Mouse (Mus musculus): Measurements from ENCODE around the gene Dnmt3c. TPM values are rescaled to one million over a fixed set of nuclear protein-coding genes. Genes with fewer than 3 reads are reported as not detected.
"Not testable (repeated sequence)": the region's sequence is repeated elsewhere in the genome, so short reads cannot be mapped to it uniquely, and the experiment has no call there.

Dnmt3c gene
- not detected in 2 replicates for polyA plus RNA-seq (2015; fragmentation: Nextera tagmentation; extraction: Ambion mirVana)

DNA sequence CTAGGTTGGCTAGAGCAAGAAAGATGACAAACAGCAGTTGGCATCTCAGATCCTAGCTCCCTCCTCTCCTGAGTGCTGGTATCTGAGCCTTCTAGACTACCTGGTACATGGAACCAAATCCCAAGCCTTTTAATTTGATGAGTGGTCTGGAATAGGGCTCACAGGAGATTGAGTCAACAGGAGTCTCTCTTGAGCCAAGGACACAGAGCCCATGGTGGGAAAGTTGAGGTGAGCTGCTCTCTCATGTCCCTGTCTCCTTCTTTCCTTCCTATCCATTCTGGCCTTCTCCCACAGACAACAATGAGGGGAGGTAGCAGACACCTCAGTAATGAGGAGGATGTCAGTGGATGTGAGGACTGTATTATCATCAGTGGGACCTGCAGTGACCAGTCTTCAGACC lies at the start of gene Dnmt3c:
Gene Dnmt3c, plus strand, starts transcription at position 301 of the 400 bp plus-strand sequence.
- Histone ChIP-seq H3K4me3 (no peak within 1 kb of the TSS), H3K4me1 (replicated peaks) (no peaks in the 10 kb centered on the region), H3K27ac (replicated peaks) (no peak within 1 kb of the TSS), H3K9ac (no peak within 1 kb of the TSS), H3K27me3 (no peaks in the 10 kb centered on the region), H3K4me2 (no peak within 1 kb of the TSS), H3K9me3 (no peaks in the 10 kb centered on the region), H3K36me3 (no peaks in the 10 kb centered on the region)
- ATAC-seq (ENCODE audit: low read depth) = no peak

GRCm38 (mm10) chr2:153648773-153649297 lies 47.6 kb upstream of the Dnmt3c start:
- peak overlapping the region; percentile 74 for H3K4me3 ChIP-seq
- H3K27me3 ChIP-seq = peaks cover 15% of the 10 kb centered on the region
- H3K4me1 ChIP-seq (replicated peaks) = peaks cover 20% of the 10 kb centered on the region
- H3K27ac ChIP-seq (replicated peaks) = peak overlapping the region; percentile 46; the same call in 1 of the 2 replicates
- ATAC-seq (ENCODE audit: low read depth) = peak; percentile 74
- peak overlapping the region; percentile 85 for H3K9ac ChIP-seq
- 23% methylated on average over 14 of the region's 14 CpGs for WGBS
- H3K9me3 ChIP-seq = no peaks in the 10 kb centered on the region
- H3K36me3 ChIP-seq = no peaks in the 10 kb centered on the region
- peak overlapping the region; percentile 94 for H3K4me2 ChIP-seq

- WGBS = under 1% methylated on average over 92 of the region's 93 CpGs
- H3K27ac ChIP-seq (replicated peaks) = peak within 1 kb of the TSS; percentile 46; the same call in 1 of the 2 replicates
- H3K36me3 ChIP-seq = no peaks in the 10 kb centered on the region
- peak within 1 kb of the TSS; percentile 85 for H3K9ac ChIP-seq
- peak within 1 kb of the TSS; percentile 74 for H3K4me3 ChIP-seq
- peak; percentile 89 for ATAC-seq (ENCODE audit: low read depth)
- H3K4me2 ChIP-seq = peak within 1 kb of the TSS; percentile 94
- peaks cover 15% of the 10 kb centered on the region for H3K27me3 ChIP-seq
- H3K9me3 ChIP-seq = no peaks in the 10 kb centered on the region
- H3K4me1 ChIP-seq (replicated peaks) = peaks cover 20% of the 10 kb centered on the region
Observed at GRCm38 (mm10) chr2:153649298-153650013, 47.0 kb upstream of the Dnmt3c start, which contains the start of gene Dnmt3b. TSS of gene Dnmt3b (plus strand) at chr2:153649450.

GRCm38 (mm10) chr2:153650014-153650687 lies 46.3 kb upstream of the Dnmt3c start:
- peak; percentile 5 for ATAC-seq (ENCODE audit: low read depth)
- H3K36me3 ChIP-seq = no peaks in the 10 kb centered on the region
- H3K27ac ChIP-seq (replicated peaks) = no peak overlapping the region
- no peaks in the 10 kb centered on the region for H3K9me3 ChIP-seq
- peaks cover 20% of the 10 kb centered on the region for H3K4me1 ChIP-seq (replicated peaks)
- peaks cover 15% of the 10 kb centered on the region for H3K27me3 ChIP-seq
- H3K4me3 ChIP-seq = peak overlapping the region; percentile 74
- WGBS = 2% methylated on average over 28 of the region's 28 CpGs
- H3K4me2 ChIP-seq = peak overlapping the region; percentile 94
- H3K9ac ChIP-seq = peak overlapping the region; percentile 85

GRCm38 (mm10) chr2:153651681-153652080 lies 44.8 kb upstream of the Dnmt3c start:
- WGBS = 44% methylated on average over 3 of the region's 3 CpGs
- H3K27ac ChIP-seq (replicated peaks) = no peak overlapping the region
- no peaks in the 10 kb centered on the region for H3K36me3 ChIP-seq
- peaks cover 15% of the 10 kb centered on the region for H3K27me3 ChIP-seq
- H3K4me2 ChIP-seq = no peak overlapping the region
- peaks cover 20% of the 10 kb centered on the region for H3K4me1 ChIP-seq (replicated peaks)
- no peak for ATAC-seq (ENCODE audit: low read depth)
- H3K9me3 ChIP-seq = no peaks in the 10 kb centered on the region
- H3K4me3 ChIP-seq = no peak overlapping the region
- H3K9ac ChIP-seq = no peak overlapping the region

DNA sequence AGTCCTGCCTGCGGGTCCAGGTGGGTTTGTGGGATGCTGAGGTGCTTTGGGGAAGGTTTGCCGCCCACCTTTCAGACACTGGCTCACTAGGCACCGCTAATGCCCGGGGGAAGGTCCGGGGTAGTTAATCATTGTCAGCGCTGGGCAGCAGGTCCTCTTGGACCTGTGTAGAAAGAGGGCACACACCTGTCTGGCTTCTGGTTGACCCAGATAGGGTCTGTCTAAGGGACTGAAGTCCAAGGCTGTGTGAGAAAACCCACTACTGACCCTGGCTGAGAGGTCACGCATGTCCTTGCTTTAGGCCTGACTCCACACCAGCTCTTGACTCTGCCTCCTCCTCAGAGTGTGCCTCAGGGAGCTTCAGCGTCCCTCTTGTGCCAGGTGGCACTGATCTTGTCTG lies 38.8 kb upstream of the Dnmt3c start:
- not testable (repeated sequence) for H3K27me3 ChIP-seq; H3K9me3 ChIP-seq; H3K9ac ChIP-seq; ATAC-seq (ENCODE audit: low read depth); H3K27ac ChIP-seq (replicated peaks); H3K4me3 ChIP-seq; H3K4me1 ChIP-seq (replicated peaks); H3K36me3 ChIP-seq; H3K4me2 ChIP-seq
- 90% methylated on average over 7 of the region's 8 CpGs for WGBS

DNA sequence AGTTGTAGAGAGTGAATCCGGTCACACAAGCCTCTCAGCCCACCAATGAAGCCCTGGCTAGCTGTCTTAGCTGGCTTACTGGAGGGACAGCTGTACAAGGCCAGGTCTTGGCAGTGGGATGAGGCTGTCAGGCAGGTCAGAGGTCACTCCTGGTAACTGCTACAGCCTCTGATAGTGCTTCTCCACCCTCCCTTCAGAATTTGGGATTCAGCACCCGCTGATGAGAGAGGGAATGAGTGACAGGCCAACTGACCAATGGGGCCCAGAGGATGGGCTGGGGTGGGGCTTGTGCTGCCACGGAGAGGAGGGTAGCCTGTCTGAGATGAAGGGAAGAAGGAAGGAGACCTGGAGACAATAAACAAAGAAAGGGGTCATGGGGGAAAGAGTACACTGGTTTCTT lies 35.8 kb upstream of the Dnmt3c start:
- no peaks in the 10 kb centered on the region for H3K4me1 ChIP-seq (replicated peaks)
- no peak overlapping the region for H3K27ac ChIP-seq (replicated peaks)
- no peak for ATAC-seq (ENCODE audit: low read depth)
- no peak overlapping the region for H3K4me2 ChIP-seq
- H3K4me3 ChIP-seq = no peak overlapping the region
- no peak overlapping the region for H3K9ac ChIP-seq
- H3K36me3 ChIP-seq = peaks cover 6% of the 10 kb centered on the region; the same call in 1 of the 2 replicates
- H3K9me3 ChIP-seq = no peaks in the 10 kb centered on the region
- no peaks in the 10 kb centered on the region for H3K27me3 ChIP-seq
- 61% methylated on average over 3 of the region's 3 CpGs for WGBS

DNA sequence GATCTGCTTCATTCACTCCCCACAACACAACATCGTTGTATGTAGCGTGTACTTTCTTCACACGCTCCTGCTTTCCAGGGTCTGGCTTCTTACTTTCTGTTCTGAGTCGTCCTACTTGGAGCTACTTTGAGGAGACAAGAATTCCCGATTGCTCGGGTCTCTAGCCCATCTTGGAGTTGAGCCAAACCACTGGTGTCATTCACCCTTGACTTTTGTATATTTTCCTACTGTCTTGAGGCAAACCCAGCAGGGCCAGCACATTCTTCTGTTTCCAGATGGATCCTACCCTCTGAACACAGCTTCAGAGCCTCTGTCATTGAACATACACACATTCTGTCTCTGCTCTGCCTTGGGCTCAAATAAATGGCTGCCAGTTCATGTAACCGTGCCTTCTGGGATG lies 31.1 kb upstream of the Dnmt3c start:
- Histone ChIP-seq H3K4me1 (replicated peaks) (peaks cover 6% of the 10 kb centered on the region; the same call in 1 of the 2 replicates), H3K9ac (no peak overlapping the region), H3K4me2 (no peak overlapping the region), H3K4me3 (no peak overlapping the region), H3K27me3 (no peaks in the 10 kb centered on the region), H3K27ac (replicated peaks) (no peak overlapping the region), H3K36me3 (peaks cover 9% of the 10 kb centered on the region; the same call in 1 of the 2 replicates), H3K9me3 (no peaks in the 10 kb centered on the region)
- WGBS = 92% methylated on average over 7 of the region's 7 CpGs
- ATAC-seq (ENCODE audit: low read depth) = no peak

DNA sequence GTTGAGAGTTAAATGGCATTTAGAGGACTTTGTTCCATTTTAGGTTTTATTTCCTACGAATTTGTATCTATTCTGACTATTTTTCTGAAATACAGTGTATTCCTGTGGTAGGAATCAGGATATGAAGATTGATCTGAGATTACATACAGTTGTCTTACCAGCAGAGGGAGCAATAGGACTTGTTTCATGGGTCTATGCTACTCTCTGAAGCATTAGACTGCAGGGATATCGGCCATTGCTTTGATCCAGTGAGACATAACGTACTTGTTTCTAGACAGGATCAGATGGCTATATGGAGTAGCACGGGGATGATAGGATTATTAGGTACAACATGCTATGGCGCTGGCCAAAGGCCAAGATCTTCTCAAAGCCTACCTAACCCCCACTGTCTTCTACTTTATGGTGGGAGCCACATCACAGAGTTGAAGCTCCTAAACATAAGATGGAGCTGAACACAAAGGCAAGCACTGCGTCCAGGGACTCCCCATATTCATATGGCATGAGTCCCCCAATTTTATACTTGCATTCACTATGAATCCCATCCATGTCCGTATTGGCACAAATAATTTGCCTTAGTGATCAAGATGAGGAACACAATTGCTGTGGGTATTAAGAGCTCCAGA lies 27.6 kb upstream of the Dnmt3c start:
- peak; percentile 76; the same call in 1 of the 2 replicates for ATAC-seq (ENCODE audit: low read depth)
- no peak overlapping the region for H3K4me2 ChIP-seq
- peaks cover 6% of the 10 kb centered on the region; the same call in 1 of the 2 replicates for H3K4me1 ChIP-seq (replicated peaks)
- no peak overlapping the region for H3K27ac ChIP-seq (replicated peaks)
- H3K9ac ChIP-seq = no peak overlapping the region
- no peaks in the 10 kb centered on the region for H3K27me3 ChIP-seq
- peaks cover 6% of the 10 kb centered on the region; the same call in 1 of the 2 replicates for H3K36me3 ChIP-seq
- WGBS = 71% methylated on average over 7 of the region's 7 CpGs
- H3K4me3 ChIP-seq = no peak overlapping the region
- no peaks in the 10 kb centered on the region for H3K9me3 ChIP-seq

DNA sequence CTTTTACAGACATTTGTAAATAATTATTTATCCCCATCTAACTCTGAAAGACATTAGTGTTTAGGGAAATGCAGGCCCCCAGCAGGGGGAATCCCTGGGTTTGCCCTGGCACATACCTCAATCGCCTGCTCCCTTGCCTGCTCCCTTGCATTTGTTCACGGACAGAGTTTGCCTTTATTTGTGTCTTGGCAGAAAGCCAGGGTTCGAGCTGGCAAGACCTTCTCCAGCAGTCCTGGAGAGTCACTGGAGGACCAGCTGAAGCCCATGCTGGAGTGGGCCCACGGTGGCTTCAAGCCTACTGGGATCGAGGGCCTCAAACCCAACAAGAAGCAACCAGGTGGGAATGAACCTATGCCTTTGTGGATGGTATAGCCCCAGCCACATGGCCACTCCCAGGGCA lies 26.3 kb upstream of the Dnmt3c start:
- no peak overlapping the region for H3K4me3 ChIP-seq
- H3K36me3 ChIP-seq = peaks cover 6% of the 10 kb centered on the region; the same call in 1 of the 2 replicates
- H3K9me3 ChIP-seq = no peaks in the 10 kb centered on the region
- H3K4me2 ChIP-seq = no peak overlapping the region
- ATAC-seq (ENCODE audit: low read depth) = no peak; the same call in 1 of the 2 replicates
- no peak overlapping the region for H3K27ac ChIP-seq (replicated peaks)
- peaks cover 6% of the 10 kb centered on the region; the same call in 1 of the 2 replicates for H3K4me1 ChIP-seq (replicated peaks)
- H3K9ac ChIP-seq = no peak overlapping the region
- WGBS = 63% methylated on average over 5 of the region's 5 CpGs
- H3K27me3 ChIP-seq = no peaks in the 10 kb centered on the region

- Histone ChIP-seq H3K4me2 (no peak overlapping the region), H3K4me1 (replicated peaks) (peaks cover 6% of the 10 kb centered on the region; the same call in 1 of the 2 replicates), H3K36me3 (0 out of 2 replicates have a peak, but pooled peaks cover 8% of the 10 kb centered on the region), H3K9me3 (no peaks in the 10 kb centered on the region), H3K27ac (replicated peaks) (no peak overlapping the region), H3K27me3 (no peaks in the 10 kb centered on the region), H3K4me3 (no peak overlapping the region), H3K9ac (no peak overlapping the region)
- no peak for ATAC-seq (ENCODE audit: low read depth)
- WGBS = 93% methylated on average over 2 of the region's 2 CpGs
Observed at GRCm38 (mm10) chr2:153672619-153673018, 23.8 kb upstream of the Dnmt3c start.

DNA sequence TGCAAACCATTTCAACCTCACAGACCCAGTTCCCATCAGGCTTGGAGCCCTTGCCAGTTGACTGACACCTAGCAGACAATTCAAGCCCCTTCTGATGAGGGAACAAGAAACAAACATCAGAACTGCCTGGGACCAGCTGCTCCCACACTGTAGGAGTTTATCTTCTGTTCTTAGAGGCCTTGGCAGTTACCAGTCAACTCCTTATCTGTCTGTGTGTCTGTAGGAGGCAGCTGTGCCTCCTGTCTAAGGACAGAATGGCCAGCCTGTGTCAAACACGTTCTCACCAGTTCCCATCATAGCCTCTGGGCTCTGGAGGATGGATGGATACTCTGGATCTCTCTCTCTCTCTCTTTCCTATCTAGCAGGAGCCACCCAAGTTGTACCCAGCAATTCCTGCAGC lies 21.1 kb upstream of the Dnmt3c start:
- H3K27me3 ChIP-seq; H3K4me3 ChIP-seq; H3K4me2 ChIP-seq; H3K27ac ChIP-seq (replicated peaks); ATAC-seq (ENCODE audit: low read depth); H3K4me1 ChIP-seq (replicated peaks); H3K9me3 ChIP-seq; H3K9ac ChIP-seq: not testable (repeated sequence)
- WGBS = 84% methylated on average over 1 of the region's 1 CpGs
- 0 out of 2 replicates have a peak, but pooled peaks cover 16% of the 10 kb centered on the region for H3K36me3 ChIP-seq

Measured in neural tube, embryonic 13.5 days (tissue).